Mouse (Mus musculus) cortical plate, adult 2 months (tissue): ENCODE data around the gene Bhmt.

Experiments used
- CTCF ChIP-seq: fragments of 200-500 bp; IDR thresholded peaks from 2 replicates; pipeline ENCODE4 v1.5.1; 2011; ENCODE audit warnings: mild to moderate bottlenecking, control low read depth, low read length; ENCODE audit not compliant: insufficient read depth; ENCODE audit errors: extremely low read depth
- POLR2A ChIP-seq: fragments of 200-500 bp; IDR thresholded peaks from 2 replicates; pipeline ENCODE4 v1.6.1; 2011; ENCODE audit warnings: mild to moderate bottlenecking, low read length, control low read depth; ENCODE audit not compliant: insufficient read depth; ENCODE audit errors: extremely low read depth

- no peak for TF ChIP-seq POLR2A
- TF ChIP-seq CTCF, result no peak
Measured at GRCm38 (mm10) chr13:93613771-93614170, 24.0 kb downstream of the Bhmt start.
